Mouse (Mus musculus) T-helper 1 cell (primary cell): ENCODE data around the gene Khdrbs1.

ENCODE experiments used
- in situ Hi-C: fragments of 300-600 bp; cut with MboI, MseI; formaldehyde crosslinking; loops from one replicate; pipeline ENCODE4 v1.15.1; 2025; ENCODE audit warnings: high pct_unique_total_duplicates

Gene Khdrbs1

DNA sequence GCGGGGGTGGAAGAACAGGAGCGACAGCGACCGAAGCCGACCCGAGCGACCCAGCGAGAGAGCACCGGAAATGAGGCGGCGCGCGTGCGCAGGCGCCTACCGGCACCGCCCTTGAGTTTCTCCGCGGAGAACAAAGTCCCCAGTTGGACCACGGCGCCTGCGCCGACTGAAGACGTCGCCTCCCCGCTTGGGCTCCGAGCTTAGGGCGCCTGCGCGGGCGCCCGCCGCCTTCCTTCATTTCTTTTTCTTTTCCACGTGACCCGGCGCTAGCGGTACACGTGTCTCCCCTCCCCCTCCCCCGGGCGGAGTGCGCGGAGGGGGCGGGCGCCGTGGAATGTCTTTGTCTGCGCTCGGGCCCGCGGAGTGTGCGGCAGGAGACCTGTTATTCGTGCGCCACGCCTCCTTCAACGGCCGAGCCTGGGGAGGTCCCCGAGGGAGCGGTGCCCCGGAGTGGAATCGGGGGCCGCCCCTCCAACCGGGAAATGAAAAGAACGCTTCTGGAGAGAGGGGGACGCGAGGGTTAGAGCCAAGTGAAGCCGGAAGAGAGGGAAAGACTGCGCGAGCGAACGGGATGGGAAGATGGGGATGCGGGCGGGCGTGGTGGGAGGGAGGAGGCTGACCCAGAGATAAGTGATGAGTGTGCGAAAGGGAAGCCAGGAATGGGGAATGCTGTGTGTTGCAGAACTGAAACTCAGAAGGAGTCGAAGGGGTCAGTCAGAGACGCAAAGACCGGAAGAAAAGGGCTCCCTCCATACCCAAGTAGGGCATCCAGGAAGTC lies at the start of gene Khdrbs1:
Gene Khdrbs1, minus strand, starts transcription at position 72 of the 778 bp plus-strand sequence.
- in situ Hi-C loops, result loop anchor here (5.0 kb wide), 1 partner anchor 40 kb away; no protein-coding TSS in a partner anchor

DNA sequence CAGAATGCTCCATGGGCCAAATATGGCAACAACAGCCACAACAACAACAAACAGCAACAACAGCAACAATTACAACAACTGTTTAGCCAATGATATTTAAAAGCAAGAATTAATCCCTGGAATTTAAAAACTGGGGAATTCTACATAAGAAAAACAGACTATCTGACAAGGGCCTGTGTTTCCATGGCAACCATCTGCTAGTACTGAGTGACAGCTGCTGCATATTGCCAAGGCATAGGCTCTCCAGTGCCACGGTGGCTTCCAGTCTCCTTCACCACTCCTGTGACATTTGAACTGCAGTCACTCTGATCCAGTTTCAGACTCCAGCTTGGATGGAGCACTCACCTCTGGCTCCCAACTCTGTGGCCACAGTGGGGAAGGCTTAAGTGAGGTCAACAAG lies 49.3 kb upstream of the Khdrbs1 start:
- in situ Hi-C loops, result loop anchor here (5.0 kb wide), 1 partner anchor 36 kb away; no protein-coding TSS in a partner anchor

DNA sequence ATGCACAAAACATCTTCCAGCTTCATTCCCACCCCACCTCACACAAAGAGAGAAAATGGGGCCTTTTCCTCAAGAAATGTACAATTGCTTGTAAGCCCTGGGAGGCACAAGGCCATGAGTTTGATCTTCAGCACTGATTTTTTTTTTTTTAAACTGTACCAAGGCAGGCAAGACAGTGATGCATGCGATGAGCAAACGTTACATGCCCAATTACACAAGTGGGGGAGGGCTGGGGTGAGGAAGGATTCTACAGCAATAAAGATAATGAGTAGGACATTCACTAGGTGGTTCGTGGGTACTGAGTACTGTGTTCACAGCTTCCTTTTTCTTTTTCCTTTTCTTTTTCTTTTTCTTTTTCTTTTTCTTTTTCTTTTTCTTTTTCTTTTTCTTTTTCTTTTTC lies 48.4 kb upstream of the Khdrbs1 start:
- in situ Hi-C loops, result loop anchor here (5.0 kb wide), 1 partner anchor 37 kb away; no protein-coding TSS in a partner anchor

DNA sequence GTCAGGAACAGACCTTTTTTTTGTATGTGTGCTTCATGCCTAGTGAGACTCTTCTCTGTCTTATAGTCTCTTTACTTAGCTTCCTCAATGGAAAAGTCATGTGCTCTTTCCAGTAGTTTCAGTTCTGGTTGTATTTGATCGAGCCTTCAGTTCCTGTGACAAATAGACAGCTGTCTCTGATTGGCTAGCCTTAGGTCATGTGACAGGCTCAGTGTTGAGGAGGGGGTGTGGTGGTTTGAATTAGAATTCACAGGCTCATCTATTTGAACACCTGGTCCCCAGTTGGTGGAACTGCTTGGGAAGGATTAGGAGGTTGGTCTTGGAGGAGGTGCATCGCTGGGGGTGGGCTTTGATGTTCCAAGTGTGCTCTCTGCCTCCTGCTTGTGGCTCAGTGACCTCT lies 47.5 kb upstream of the Khdrbs1 start:
- in situ Hi-C loops, result loop anchor here (5.0 to 10.0 kb wide), 2 partner anchors 38 to 65 kb away; no protein-coding TSS in a partner anchor

DNA sequence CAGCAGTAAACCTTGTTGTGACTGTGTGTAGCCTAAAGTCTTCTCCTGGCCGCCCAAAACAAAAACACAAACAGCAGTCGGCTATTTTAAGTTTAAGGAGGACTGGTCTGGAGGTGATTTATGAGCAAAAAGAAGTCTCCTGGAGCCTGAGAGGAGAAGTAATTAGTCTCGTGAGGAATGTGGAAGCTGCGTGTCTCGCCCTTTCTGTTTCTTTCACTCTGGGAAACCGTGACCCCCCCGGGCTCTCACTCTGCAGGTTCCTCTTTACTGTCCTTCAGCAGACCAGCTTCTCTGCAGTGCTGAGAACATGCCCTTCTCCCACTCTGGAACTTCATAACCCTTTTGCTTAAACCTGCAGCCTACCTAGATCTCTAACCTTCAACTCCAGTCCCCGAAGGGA lies 46.6 kb upstream of the Khdrbs1 start:
- in situ Hi-C loops, result loop anchor here (10.0 kb wide), 1 partner anchor 66 kb away; no protein-coding TSS in a partner anchor

DNA sequence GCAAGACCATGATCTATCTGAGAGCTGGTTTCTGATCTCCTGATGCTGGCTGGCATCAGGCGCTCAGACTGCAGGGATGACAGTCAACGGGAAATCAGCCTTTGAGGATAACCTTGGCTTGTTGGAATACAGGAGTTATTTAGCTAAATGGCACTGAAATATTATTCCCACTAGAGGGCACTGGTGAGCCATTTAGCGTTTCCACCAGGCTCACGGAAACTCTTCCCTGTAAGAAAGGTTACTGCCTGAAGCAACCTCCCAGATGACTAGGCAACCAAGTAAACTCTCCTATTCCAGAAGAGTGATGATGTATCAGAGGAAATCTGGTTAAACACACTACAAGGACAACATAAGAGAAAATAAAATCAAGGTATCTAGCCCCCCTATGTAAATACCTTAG lies 43.1 kb upstream of the Khdrbs1 start:
- in situ Hi-C loops, result loop anchor here (10.0 kb wide), 1 partner anchor 70 kb away; no protein-coding TSS in a partner anchor

DNA sequence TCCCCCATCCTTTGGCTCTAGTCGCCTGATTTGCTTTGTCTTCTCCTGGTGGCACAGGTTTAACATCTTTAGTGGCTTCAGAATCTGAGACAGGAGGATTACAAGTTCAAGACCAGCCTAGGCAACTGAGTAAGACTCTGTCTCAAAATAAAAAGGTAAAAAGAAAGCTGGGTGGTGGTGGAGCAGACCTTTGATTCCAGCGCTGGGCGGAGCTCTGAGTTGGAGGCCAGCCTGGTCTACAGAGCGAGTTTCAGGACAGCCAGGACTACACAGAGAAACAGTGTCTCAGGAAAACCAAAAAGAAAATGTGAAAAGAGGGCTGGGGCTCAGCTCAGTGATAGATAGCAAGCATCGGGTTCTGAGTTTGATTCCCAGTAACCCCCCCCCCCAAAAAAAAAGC lies 41.4 kb upstream of the Khdrbs1 start:
- in situ Hi-C loops, result loop anchor here (5.0 to 10.0 kb wide), 2 partner anchors 71 to 139 kb away; no protein-coding TSS in a partner anchor

DNA sequence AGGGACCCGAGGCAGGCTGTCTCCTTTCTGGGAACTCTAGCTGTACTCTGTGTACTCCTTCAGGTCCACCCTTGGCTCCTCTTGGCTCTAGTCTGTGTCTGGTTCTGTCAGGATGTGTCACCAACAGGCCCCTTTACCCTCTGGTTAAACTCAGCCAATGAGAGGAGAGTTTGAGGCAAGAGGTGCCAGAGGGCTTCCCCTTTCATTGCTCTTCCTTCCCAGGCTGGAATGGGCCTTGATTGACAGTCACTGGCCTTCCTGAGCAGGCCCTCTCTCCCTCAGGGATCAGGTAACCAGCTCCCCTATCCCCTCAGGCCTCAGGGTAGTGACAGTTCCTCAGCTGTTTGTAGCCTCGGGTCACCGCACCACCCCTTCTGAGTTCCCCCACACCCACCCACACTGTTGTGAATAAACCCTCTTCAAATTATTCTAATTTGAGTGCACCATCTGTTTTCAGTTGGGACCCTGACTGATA lies 40.8 kb upstream of the Khdrbs1 start:
- in situ Hi-C loops, result loop anchor here (5.0 to 10.0 kb wide), 2 partner anchors 72 to 139 kb away; no protein-coding TSS in a partner anchor

DNA sequence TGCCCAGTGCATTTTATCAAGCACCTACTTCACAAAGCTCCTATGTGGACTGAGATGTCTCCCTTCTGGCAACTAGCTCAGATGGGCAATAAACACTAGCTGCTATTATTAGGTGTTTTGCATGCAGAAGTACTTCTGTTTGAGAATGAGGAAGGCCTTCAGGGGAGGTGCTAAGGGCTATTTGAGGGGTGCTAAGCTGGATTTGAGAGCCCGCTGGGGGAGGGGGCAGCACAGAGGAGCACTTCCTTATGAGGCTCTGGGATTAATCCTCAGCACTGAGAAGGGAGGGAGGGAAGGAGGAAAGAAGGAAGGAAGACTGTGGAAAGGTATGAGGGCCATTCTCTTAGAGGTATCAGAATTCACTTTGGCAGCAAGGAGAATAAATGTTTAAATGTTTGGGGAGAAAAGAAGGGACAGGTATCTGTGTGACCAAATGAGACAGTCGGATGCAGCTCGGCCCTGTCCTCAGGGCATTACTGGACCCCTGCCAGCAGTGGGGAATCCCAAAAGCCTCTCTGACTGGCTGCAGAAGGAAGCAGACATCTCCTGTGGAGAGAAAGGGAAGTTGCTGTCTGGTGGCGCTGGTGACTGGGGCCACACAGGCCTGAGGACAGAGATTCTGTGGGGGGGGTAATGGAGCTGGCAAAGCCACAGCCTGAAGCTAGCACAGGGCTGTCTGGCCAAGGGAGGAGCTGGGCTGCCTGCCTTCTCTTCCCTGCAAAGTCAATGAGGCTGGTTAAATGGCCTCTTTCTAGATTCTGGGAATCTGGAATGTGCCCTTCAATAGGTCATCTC lies 40.0 kb upstream of the Khdrbs1 start:
- in situ Hi-C loops, result loop anchor here (5.0 to 10.0 kb wide), 2 partner anchors 73 to 140 kb away; no protein-coding TSS in a partner anchor

DNA sequence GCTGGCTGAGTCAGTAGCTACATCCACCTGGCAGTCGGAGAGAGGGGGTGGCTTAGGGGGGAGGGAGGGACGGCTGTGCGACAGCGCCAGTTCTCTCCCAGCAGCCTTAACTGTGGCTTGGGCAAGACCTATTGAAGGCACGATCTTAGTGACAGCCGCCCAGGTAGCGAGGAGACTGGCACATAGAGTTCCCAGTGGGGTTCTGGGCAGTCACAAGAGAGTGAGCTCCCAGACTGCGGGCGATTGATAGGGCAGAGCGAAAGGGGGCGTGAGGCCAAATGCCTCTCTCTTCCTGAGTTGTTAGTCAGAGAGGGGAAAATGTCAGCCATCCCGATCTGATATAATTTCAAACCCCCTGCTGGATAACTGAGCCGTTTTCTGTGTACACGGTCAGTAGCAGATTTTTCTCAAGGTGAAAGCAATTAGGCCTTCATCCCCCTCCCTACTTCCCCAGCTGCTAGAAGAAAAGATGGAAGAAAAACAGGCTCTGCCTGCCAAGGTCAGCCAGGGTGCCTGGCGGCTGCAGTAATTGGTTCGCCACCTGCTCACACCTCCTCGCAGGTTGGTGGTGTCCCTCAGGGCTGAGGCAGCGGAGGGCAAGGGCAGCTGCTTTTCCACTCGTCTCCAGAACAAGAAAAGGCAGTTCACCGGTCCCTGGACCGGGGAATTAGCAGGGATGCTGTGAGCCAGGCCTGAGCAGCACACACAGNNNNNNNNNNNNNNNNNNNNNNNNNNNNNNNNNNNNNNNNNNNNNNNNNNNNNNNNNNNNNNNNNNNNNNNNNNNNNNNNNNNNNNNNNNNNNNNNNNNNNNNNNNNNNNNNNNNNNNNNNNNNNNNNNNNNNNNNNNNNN lies 29.8 kb upstream of the Khdrbs1 start:
- in situ Hi-C loops, result loop anchor here (10.0 to 25.0 kb wide), 3 partner anchors 67 to 1140 kb away; partner anchors contain the start of gene Laptm5

DNA sequence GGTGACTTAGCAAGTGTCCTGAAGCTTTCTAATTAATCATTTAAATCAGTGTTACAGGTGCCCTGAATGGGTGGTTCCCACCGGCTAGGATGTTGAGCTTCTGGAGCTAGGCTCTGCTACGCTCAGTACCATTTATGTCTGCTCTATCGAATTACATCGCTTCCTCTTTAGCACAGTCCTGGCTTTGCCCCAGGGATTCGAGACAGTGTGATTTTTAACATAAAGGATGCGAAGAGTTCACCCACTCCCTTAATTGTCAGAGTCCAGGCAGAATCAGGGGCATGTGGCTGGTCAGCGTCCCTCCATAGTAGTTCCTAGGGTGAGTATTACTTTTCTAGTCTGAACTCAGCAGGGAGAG lies 29.2 kb upstream of the Khdrbs1 start:
- in situ Hi-C loops, result loop anchor here (10.0 to 25.0 kb wide), 3 partner anchors 66 to 1141 kb away; partner anchors contain the start of gene Laptm5

DNA sequence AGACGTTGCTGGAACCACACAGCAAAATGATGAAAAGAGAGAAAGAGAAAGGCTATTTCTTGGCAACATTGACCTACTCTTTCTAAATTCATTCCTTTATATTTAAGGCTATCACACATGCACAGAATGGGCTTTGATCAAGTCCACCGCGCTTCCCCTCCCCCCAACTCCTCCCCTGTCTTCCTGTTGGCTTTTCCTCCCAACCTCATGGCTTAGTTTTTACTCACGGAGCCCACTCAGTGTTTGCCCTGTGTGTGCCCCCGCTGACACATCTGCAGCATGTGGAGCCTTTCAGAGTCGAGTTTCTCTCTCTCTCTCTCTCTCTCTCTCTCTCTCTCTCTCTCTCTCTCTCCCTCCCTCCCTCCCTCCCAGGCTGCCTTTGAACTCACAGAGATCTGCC lies 28.5 kb upstream of the Khdrbs1 start:
- in situ Hi-C loops, result loop anchor here (10.0 to 25.0 kb wide), 3 partner anchors 66 to 1142 kb away; partner anchors contain the start of gene Laptm5

DNA sequence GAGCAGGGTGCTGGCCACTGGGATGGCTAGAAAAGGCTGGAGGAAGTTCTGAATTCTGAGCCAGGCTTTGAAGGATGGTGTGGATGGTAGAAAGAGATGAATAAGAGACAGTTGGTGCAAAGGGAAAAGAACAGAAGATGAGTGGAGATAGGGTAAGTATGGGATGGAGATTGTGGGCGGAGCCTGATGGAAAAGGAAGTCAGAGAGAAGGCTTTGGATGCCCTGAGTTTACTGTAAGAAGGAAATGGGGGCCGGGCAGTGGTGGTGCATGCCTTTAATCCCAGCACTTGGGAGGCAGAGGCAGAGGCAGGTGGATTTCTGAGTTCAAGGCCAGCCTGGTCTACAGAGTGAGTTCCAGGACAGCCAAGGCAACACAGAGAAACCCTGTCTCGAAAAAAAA lies 26.6 kb upstream of the Khdrbs1 start:
- in situ Hi-C loops, result loop anchor here (25.0 kb wide), 1 partner anchor 1144 kb away; the partner anchor contains the start of gene Laptm5

DNA sequence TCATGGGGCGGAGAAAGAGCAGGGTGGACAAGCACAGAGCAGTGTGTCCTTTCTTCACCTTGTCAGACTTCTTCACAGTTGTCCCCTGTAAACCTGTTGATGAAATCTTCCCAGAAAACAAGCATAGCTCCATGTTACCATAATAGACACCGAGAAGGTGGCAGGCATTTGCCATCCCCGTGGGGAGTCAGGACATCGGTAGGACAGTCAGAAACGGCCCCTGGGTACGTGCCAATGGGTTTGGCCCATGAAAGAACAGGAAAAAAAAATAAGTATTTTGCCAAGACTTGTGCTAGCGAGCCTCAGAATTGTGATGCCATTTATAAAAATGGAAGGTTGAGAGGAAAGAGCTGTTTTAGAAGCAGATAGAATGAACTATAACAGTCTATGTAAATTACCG lies 25.7 kb upstream of the Khdrbs1 start:
- in situ Hi-C loops, result loop anchor here (25.0 kb wide), 1 partner anchor 1145 kb away; the partner anchor contains the start of gene Laptm5

DNA sequence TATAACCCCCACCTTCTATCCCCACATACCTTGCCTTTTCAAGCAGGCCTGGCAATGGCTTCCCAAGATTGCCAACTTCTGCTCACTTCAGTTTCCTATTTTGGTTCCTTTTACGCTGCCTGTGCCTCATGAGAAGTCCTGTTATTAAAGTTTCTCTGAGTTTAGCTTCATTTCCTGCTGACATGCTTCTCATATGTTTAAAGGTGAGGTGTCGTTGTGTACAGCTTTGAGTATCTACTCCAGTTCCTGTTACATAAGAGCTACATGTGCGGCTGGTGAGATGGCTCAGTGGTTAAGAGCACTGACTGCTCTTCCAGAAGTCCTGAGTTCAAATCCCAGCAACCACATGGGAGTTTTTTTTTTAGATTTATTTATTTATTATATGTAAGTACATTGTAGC lies 23.2 kb upstream of the Khdrbs1 start:
- in situ Hi-C loops, result loop anchor here (25.0 kb wide), 1 partner anchor 1147 kb away; the partner anchor contains the start of gene Laptm5

DNA sequence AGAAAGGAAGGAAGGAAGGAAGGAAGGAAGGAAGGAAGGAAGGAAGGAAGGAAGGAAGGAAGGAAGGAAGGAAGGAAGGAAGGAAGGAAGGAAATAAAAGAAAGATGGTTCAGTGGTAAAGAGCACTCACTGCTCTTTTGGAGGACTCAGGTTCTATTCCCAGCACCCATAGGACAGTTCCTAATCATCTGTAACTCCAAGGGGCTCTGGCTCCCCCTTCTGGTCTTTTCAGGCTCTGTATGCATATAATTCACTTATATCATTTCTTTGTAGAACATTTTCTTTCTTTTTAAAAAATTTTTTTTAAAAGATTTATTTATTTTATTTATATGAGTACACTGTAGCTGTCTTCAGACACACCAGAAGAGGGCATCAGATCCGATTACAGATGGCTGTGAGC lies 20.4 kb upstream of the Khdrbs1 start:
- in situ Hi-C loops, result loop anchor here (25.0 kb wide), 1 partner anchor 1150 kb away; the partner anchor contains the start of gene Laptm5

DNA sequence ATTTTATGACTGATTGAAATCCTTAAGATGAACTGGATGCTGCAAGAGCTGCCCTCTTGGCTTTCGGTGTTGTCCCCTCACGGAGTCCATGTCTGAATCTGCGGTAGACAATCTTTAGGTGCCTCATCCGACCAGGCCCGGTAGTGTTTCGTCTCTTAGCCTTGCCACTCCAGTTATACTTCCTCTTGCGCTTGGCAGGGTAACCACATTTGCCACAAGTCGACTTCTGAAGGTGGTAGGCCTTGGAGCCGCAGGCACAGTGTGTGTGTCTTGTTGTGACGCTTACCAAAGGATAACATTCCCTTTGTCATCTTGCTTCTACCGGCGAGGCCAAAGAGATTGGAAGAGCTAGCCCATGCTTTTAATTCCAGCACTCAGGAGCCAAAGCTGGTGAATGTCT lies 19.5 kb upstream of the Khdrbs1 start:
- in situ Hi-C loops, result loop anchor here (25.0 kb wide), 1 partner anchor 1151 kb away; the partner anchor contains the start of gene Laptm5

DNA sequence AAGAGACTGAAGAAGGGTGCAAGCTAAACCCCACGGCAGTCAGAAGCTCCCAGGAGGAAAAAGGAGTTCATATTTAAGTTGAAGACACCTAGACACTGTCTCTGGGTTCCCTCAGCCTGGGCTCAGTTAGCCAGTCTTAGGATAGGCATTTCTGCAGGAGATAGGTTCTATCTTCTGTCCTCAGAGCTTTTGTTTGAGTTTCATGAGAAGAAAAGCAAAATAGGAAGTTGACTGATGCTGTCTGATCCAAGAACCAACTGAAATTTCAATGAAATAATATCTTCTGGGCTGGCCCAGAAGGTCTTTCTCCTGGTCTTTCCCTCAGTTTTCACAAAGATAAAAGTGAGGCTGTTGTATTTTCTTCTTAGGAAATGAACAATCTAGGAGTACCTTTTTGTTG lies 13.4 kb upstream of the Khdrbs1 start:
- in situ Hi-C loops, result loop anchor here (25.0 kb wide), 1 partner anchor 1157 kb away; the partner anchor contains the start of gene Laptm5

DNA sequence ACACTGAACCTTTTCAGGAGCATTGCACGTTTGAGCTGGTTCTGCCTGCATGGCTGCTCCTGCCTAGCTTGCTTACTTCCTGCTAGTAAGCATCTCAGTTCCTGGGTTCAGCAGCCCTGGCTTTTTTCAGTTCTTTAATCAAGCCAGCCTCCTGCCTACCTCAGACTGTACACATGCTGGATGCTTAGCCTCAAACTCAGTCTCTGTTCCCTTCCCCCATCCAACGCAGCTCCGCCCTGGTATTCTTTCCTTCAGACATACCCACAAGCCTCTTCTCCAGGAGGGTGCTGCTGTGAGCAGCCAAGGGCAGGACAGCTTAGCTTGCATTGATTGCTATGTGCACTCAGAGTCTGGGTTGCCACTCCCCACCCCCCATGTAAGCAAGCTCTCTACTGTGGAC lies 12.6 kb upstream of the Khdrbs1 start:
- in situ Hi-C loops, result loop anchor here (25.0 kb wide), 1 partner anchor 1158 kb away; the partner anchor contains the start of gene Laptm5

DNA sequence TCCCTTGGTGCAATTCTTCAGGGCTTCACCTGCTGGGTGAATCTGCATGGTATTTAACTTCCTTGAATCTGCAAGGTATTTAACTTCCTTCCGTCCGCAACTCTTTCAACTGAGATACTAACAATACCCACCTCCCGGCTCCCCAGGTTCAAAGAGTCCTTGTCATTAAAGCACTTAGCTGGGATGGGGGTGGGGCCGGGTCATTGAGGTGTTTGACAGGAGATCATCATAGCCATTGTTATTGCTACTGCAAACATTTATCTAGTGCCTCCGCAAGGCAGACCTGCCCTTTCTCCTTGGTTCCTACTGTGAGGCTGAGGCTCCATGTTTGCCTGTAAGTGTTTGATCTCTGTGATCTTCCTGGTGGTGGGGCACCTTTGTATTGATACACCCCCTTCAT lies 8.3 kb upstream of the Khdrbs1 start:
- in situ Hi-C loops, result loop anchor here (25.0 kb wide), 1 partner anchor 1162 kb away; the partner anchor contains the start of gene Laptm5
